Comparison of ENCODE assay signal across 10 mouse cellular contexts in the genomic region with DNA sequence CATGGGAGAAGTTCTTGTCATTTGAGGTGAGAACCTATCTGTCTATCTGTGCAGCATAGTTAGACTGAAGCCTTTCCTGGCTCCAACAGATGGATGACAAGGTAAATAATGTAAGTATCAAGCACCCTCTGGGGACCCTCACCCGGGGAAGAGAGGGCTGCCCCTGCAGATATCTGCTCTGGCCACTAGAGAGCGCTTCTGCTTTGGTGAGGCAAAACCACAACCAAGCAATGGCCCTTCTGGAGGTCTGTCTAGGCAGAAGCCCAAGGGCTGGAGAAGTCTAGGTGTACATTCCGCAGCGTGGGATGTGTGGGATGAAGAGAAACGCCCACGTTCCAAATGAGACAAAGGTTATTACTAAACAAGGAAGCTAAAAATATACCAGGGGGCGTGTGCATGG. TPM values are rescaled to one million over a fixed set of nuclear protein-coding genes. Genes with fewer than 3 reads are reported as not detected.
A peak's percentile ranks its signal among the peaks of the same experiment; 100 is the strongest.
DNase-seq lines count a peak whose midpoint lies in the region; ATAC-seq and TF ChIP-seq lines count a peak whose summit lies in the region.
"Had no signal": no experiment of that assay in that cellular context is flagged by ENCODE, and none has a peak within 500 bp of the region (broad histone marks: within the 10 kb centered on the region; RNA-seq: fewer than 3 reads in every experiment).

No protein-coding gene starts in this region.

- DNase-seq in CD4-positive, CD25-positive, alpha-beta regulatory T cell, adult 2 months (ENCODE audit: low read depth, low spot score): peak; percentile 24
- peak; percentile 19 for DNase-seq in layer of hippocampus, adult 11-12 months (ENCODE audit: low spot score)
- DNase-seq in layer of hippocampus, adult 8-10 months (ENCODE audit: low spot score in 2 of 2): no peak
- no peak for DNase-seq in MEL (ENCODE audit: low read depth, low spot score)
- no peak for DNase-seq in adrenal gland, adult (ENCODE audit: inconsistent age in 2 of 2, low spot score in 1 of 2)
- DNase-seq in cerebellum, adult 9-10 months: no peak
- DNase-seq: cerebellum, adult 8-10 months had no signal

- peaks cover 0 to 14% of the 10 kb centered on the region in 2 experiments; a peak in 2 of 4 replicates for H3K36me3 ChIP-seq in MEL (ENCODE audit: control insufficient read depth in 1 of 2, insufficient read depth in 2 of 2, low read length in 2 of 2)
- H3K36me3 ChIP-seq: neural tube, embryonic 13.5 days had no signal

- peaks cover 9 to 16% of the 10 kb centered on the region in 2 experiments for H3K4me1 ChIP-seq in MEL (ENCODE audit: control insufficient read depth in 1 of 2, insufficient read depth in 2 of 2, low read length in 2 of 2)
- H3K4me1 ChIP-seq: neural tube, embryonic 13.5 days had no signal

- H3K9me3 ChIP-seq in MEL (replicated peaks; ENCODE audit: insufficient read depth, low read length): no peaks in the 10 kb centered on the region
- H3K9me3 ChIP-seq: neural tube, embryonic 13.5 days had no signal

- TF ChIP-seq EP300 in MEL (IDR thresholded peaks at IDR 0.05; ENCODE audit: low read depth in 1 of 2, low read length in 2 of 2): no peak

- no peak overlapping the region for H3K27ac ChIP-seq in MEL (ENCODE audit: control insufficient read depth, low read depth, low read length)
- H3K27ac ChIP-seq: neural tube, embryonic 13.5 days had no signal

- TF ChIP-seq RAD21 in MEL (IDR thresholded peaks at IDR 0.05; ENCODE audit: low read depth, low read length): peak; percentile 30

- H3K79me2 ChIP-seq in MEL (ENCODE audit: control insufficient read depth, insufficient read depth, low read length, poor library complexity): no peaks in the 10 kb centered on the region

- no peak for ATAC-seq in CD4-positive, CD25-positive, alpha-beta regulatory T cell, adult 4 months
- ATAC-seq in megakaryocyte-erythroid progenitor cell, adult 5-6 weeks (replicated peaks; ENCODE audit: low FRiP score, low TSS enrichment, poor library complexity, severe bottlenecking): peak; percentile 55; the same call in 1 of the 2 replicates

- no peak overlapping the region for H3K9ac ChIP-seq in MEL (ENCODE audit: control insufficient read depth, low read depth, low read length, poor library complexity, severe bottlenecking)
- H3K9ac ChIP-seq: neural tube, embryonic 13.5 days had no signal

- peak; percentile 53 to 63 (median 58) for TF ChIP-seq CTCF in MEL (IDR thresholded peaks at IDR 0.05 in 2 of 3, conservative IDR thresholded peaks at IDR 0.05 in 1 of 3; ENCODE audit: control insufficient read depth in 1 of 3, insufficient read depth in 1 of 3, low read depth in 2 of 3, low read length in 3 of 3, poor library complexity in 1 of 3, severe bottlenecking in 1 of 3)

- no peaks in the 10 kb centered on the region for H3K27me3 ChIP-seq in MEL (ENCODE audit: control insufficient read depth in 1 of 2, insufficient read depth in 2 of 2, low read length in 2 of 2)
- H3K27me3 ChIP-seq: neural tube, embryonic 13.5 days had no signal

- H3K4me3 ChIP-seq in MEL (ENCODE audit: control insufficient read depth in 1 of 2, insufficient read depth in 1 of 2, low read depth in 2 of 2, low read length in 2 of 2): no peak overlapping the region
- H3K4me3 ChIP-seq: neural tube, embryonic 13.5 days had no signal

- TF ChIP-seq POLR2A in MEL (IDR thresholded peaks at IDR 0.05; ENCODE audit: control insufficient read depth in 1 of 2, insufficient read depth in 1 of 2, low read depth in 1 of 2, low read length in 2 of 2, poor library complexity in 1 of 2): no peak

TF ChIP-seq in MEL, 35 proteins besides CTCF, POLR2A, EP300 and RAD21:
- TF ChIP-seq SMC3 (IDR thresholded peaks at IDR 0.05; ENCODE audit: low read depth, low read length) (peak; percentile 25; the same call in 1 of the 2 replicates), ZNF384 (IDR thresholded peaks at IDR 0.05; ENCODE audit: low read depth, low read length) (no peak)
TF ChIP-seq in MEL: peak in this region for 1.

RNA-seq across cellular contexts. Expression of a gene that starts 9.8 kb away (rescaled TPM):
- 1 to 10 TPM; 3.8 to 4.9 TPM for polyA plus RNA-seq in CD4-positive, CD25-positive, alpha-beta regulatory T cell, adult 4 months (2017; shearing (Covaris generic))
- 10 to 100 TPM; 73.2 to 96.9 (median 79.2) TPM for total RNA-seq in layer of hippocampus, adult 8-10 months (2022)
- 21.5 and 24.3 TPM in 2 replicates for total RNA-seq in MEL (2012; rRNA removed)
- 10 to 100 TPM; 24.1 to 32.9 TPM for polyA plus RNA-seq in MEL (2012; ENCODE audit: insufficient read depth in 1 of 2, insufficient read length in 2 of 2, low read depth in 1 of 2, low replicate concordance in 2 of 2, missing spikeins in 1 of 2)
- 51.8 and 59.3 TPM in 2 replicates for total RNA-seq in megakaryocyte-erythroid progenitor cell, adult 5-6 weeks (2014; fragmentation: Nextera tagmentation)
- total RNA-seq in megakaryocyte-erythroid progenitor cell, adult 5-6 weeks (2017): 41.8 and 44.6 TPM in 2 replicates

Comparison
In these comparisons a context has a peak if more than half of its experiments do, and no peak if none do; other contexts are left out.
1. DNase-seq: peak in CD4-positive, CD25-positive, alpha-beta regulatory T cell, adult 2 months (single experiment) and layer of hippocampus, adult 11-12 months (single experiment); none in layer of hippocampus, adult 8-10 months (0 of 2), MEL (single experiment), adrenal gland, adult (0 of 2) and cerebellum, adult 9-10 months (single experiment).